Mouse (Mus musculus) G1E (cell line): Measurements from ENCODE around the gene Mccc1. TPM values are rescaled to one million over a fixed set of nuclear protein-coding genes. Genes with fewer than 3 reads are reported as not detected.

Source experiments
- ATAC-seq: 2 replicates; pipeline ENCODE4 v1.8.0; 2016; ENCODE audit warnings: mild to moderate bottlenecking; ENCODE audit not compliant: insufficient number of reproducible peaks, poor library complexity, low FRiP score, severe bottlenecking; ENCODE audit errors: extremely low read depth
- DNase-seq: peaks from one replicate; pipeline ENCODE4 v3.0.0; 2012; ENCODE audit warnings: low spot score
- H3K27me3 ChIP-seq: 2 replicates; pipeline ENCODE4 v1.6.1; 2012; ENCODE audit warnings: mild to moderate bottlenecking, low read length, inconsistent platforms; ENCODE audit not compliant: insufficient read depth
- H3K36me3 ChIP-seq: replicated peaks from 2 replicates; pipeline ENCODE3; 2012; ENCODE audit warnings: mild to moderate bottlenecking, inconsistent platforms
- H3K4me1 ChIP-seq: 2 replicates; pipeline ENCODE4 v1.6.1; 2012; ENCODE audit warnings: low read depth, low read length, inconsistent platforms, mixed read lengths; ENCODE audit not compliant: insufficient read depth
- H3K4me3 ChIP-seq: 2 replicates; pipeline ENCODE4 v1.5.1; 2012; ENCODE audit warnings: low read depth, mild to moderate bottlenecking, inconsistent platforms, low read length, moderate library complexity, mixed read lengths
- H3K9me3 ChIP-seq: replicated peaks from 2 replicates; pipeline ENCODE4 v1.6.1; 2012; ENCODE audit warnings: inconsistent platforms
- CTCF ChIP-seq: IDR thresholded peaks from 2 replicates; pipeline ENCODE4 v1.5.1; 2012; ENCODE audit warnings: low read depth, low read length, inconsistent platforms, mixed read lengths
- GATA1 ChIP-seq: IDR thresholded peaks from 2 replicates; pipeline ENCODE4 v1.6.1; 2012; ENCODE audit warnings: borderline replicate concordance, low read length, inconsistent platforms, mixed read lengths
- GATA2 ChIP-seq: IDR thresholded peaks from 2 replicates; pipeline ENCODE4 v1.6.1; 2012; ENCODE audit warnings: low read depth, low read length, inconsistent platforms, borderline replicate concordance
- POLR2AphosphoS5 ChIP-seq: IDR thresholded peaks from 2 replicates; pipeline ENCODE4 v1.6.1; 2012; ENCODE audit warnings: low read depth, low read length, inconsistent platforms; ENCODE audit not compliant: insufficient replicate concordance
- TAL1 ChIP-seq: conservative IDR thresholded peaks from 2 replicates; pipeline ENCODE4 v1.6.1; 2012; ENCODE audit warnings: low read depth, low read length, inconsistent platforms, mixed read lengths
- polyA plus RNA-seq: library from polyadenylated mRNA; stranded (reverse); fragments of >175 nt; gene quantifications from 2 replicates; pipeline ENCODE4 v1.2.3, GENCODE M21; 2012
- total RNA-seq, 2 experiments: library from RNA; stranded (forward) in 1 of 2; stranded (reverse) in 1 of 2; fragments of 200-1000 nt in 1 of 2; fragments of >200 nt in 1 of 2; fragmentation: Nextera tagmentation in 1 of 2; gene quantifications; 2 replicates each; pipeline ENCODE4 v1.2.3; 2014 to 2017

Gene Mccc1
- total and polyA plus RNA-seq, 3 experiments: 2.5 to 12.1 (median 8.2) TPM

GRCm38 (mm10) chr3:36025732-36026131 is 25.3 kb upstream of the Mccc1 start:
- no peaks in the 10 kb centered on the region for H3K4me1 ChIP-seq
- no peak for TF ChIP-seq GATA2
- no peak for TF ChIP-seq POLR2AphosphoS5
- TF ChIP-seq TAL1: no peak
- TF ChIP-seq GATA1: no peak
- no peaks in the 10 kb centered on the region for H3K9me3 ChIP-seq
- ATAC-seq (no peak), DNase-seq (no peak)
- no peaks in the 10 kb centered on the region for H3K36me3 ChIP-seq
- H3K4me3 ChIP-seq: no peak overlapping the region
- peaks cover 9% of the 10 kb centered on the region; the same call in 1 of the 2 replicates for H3K27me3 ChIP-seq

DNA sequence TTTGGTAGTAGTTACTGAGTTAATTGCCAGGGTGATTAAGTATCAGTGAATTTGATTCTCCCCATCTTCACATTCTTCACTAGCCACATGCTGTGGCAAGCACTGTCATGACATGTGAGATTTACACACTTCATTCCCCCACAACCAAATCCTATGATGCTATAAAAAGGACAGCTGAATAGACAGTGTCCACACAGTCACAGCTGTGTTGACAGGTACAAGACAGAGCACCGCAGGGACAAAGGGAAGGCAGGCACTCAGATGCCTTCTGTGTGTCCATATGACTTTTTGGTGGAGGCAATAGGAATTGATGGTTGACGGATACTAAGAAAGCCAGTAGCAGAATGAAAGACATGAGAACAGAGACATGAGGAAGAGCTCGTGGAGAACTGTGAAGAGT is 10.8 kb upstream of the Mccc1 start:
- Histone ChIP-seq H3K4me1 (no peaks in the 10 kb centered on the region), H3K9me3 (no peaks in the 10 kb centered on the region; the same call in 1 of the 2 replicates), H3K27me3 (no peaks in the 10 kb centered on the region), H3K4me3 (no peak overlapping the region), H3K36me3 (no peaks in the 10 kb centered on the region)
- no peak for DNase-seq
- TF ChIP-seq TAL1 (no peak), GATA2 (no peak), CTCF (no peak), GATA1 (no peak), POLR2AphosphoS5 (no peak)
- no peak for ATAC-seq

GRCm38 (mm10) chr3:36008411-36009154 is 8.1 kb upstream of the Mccc1 start:
- Histone ChIP-seq H3K4me3 (no peak overlapping the region), H3K27me3 (no peaks in the 10 kb centered on the region), H3K36me3 (no peaks in the 10 kb centered on the region), H3K4me1 (no peaks in the 10 kb centered on the region; the same call in 1 of the 2 replicates), H3K9me3 (no peaks in the 10 kb centered on the region; the same call in 1 of the 2 replicates)
- TF ChIP-seq GATA2 (no peak), CTCF (no peak), GATA1 (no peak), POLR2AphosphoS5 (no peak), TAL1 (no peak)
- no peak for DNase-seq
- ATAC-seq: no peak

GRCm38 (mm10) chr3:36004028-36004895 is 3.8 kb upstream of the Mccc1 start:
- no peak overlapping the region for H3K4me3 ChIP-seq
- ATAC-seq (no peak), DNase-seq (no peak)
- TF ChIP-seq GATA2 (no peak), GATA1 (no peak), TAL1 (no peak), POLR2AphosphoS5 (no peak), CTCF (no peak)
- H3K4me1 ChIP-seq: peaks cover 8% of the 10 kb centered on the region
- H3K36me3 ChIP-seq: no peaks in the 10 kb centered on the region
- H3K9me3 ChIP-seq: no peaks in the 10 kb centered on the region; the same call in 1 of the 2 replicates
- H3K27me3 ChIP-seq: no peaks in the 10 kb centered on the region

DNA sequence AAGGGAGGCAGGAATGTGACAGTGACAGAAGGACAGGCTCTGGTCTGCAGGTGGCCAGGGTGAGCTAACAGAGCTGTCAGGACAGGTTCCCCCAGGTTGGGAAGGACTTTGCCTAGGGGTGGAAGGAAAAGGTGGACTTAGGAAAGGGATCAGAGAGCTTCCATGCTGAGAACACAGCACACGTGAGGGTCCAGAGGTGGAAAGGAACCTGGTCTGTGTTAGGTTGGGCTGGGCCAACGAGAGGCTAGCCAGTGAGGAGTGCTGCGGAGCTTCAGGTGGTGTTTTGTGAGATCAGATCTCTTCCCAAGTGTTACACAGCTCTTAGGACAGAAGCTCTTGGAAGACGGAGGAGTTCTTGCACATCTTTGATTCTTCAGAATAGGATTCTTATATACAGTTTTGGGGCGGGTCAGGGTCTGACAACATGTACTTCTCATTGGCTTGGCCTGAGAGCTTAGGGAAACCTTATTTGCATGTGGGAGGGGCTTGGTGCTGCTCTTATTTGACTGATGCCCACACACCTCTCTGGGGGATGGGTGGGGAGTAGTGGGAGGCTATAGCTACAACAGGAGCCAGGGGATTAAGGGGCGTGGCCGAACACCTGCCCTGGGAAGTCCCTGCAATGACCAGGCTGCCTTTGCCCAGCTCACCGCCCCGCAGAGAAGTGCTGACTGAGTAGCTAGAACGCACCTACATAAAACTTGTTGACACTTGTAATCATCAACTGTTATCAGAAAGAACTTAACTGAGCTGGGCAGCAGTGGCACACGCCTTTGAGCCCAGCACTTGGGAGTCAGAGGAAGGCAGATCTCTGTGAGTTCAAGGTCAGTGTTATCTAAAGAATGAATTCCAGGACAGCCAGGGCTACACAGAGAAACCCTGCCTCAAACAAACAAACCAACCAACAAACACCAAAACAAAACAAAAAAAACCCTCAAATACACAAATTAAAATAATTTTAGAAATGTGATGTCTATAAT is 5.6 kb downstream of the Mccc1 start:
- TF ChIP-seq POLR2AphosphoS5 (no peak), GATA2 (no peak), CTCF (no peak), TAL1 (no peak), GATA1 (no peak)
- Histone ChIP-seq H3K9me3 (peaks cover 3% of the 10 kb centered on the region; the same call in 1 of the 2 replicates), H3K36me3 (peaks cover 25% of the 10 kb centered on the region), H3K4me1 (peaks cover 4% of the 10 kb centered on the region), H3K4me3 (no peak overlapping the region), H3K27me3 (no peaks in the 10 kb centered on the region)
- DNase-seq (no peak), ATAC-seq (no peak)

- H3K36me3 ChIP-seq: peaks cover 47% of the 10 kb centered on the region
- H3K27me3 ChIP-seq: no peaks in the 10 kb centered on the region
- no peaks in the 10 kb centered on the region for H3K4me1 ChIP-seq
- no peaks in the 10 kb centered on the region for H3K9me3 ChIP-seq
- no peak for DNase-seq
- no peak overlapping the region for H3K4me3 ChIP-seq
- TF ChIP-seq GATA2 (no peak), GATA1 (no peak)
- ATAC-seq: no peak
Measured at GRCm38 (mm10) chr3:35990715-35991114, 9.8 kb downstream of the Mccc1 start.
